Mouse (Mus musculus) heart, embryonic 14.5 days (tissue): Measurements from ENCODE around the gene Ubr3. TPM values are rescaled to one million over a fixed set of nuclear protein-coding genes. Genes with fewer than 3 reads are reported as not detected.
A peak's percentile ranks its signal among the peaks of the same experiment; 100 is the strongest.

Experiments used
- ATAC-seq: fragments of 200-750 bp; cut with Nextera tagmentation; 2 replicates; pipeline ENCODE4 v1.8.0; 2017; ENCODE audit warnings: low read depth, moderate TSS enrichment; ENCODE audit not compliant: insufficient number of reproducible peaks, insufficient read depth, low FRiP score
- H3K27ac ChIP-seq, 2 experiments: fragments of 200-500 bp in 1 of 2; fragments of 300-500 bp in 1 of 2; sonication (generic) in 1 of 2; replicated peaks in 1 of 2; 2 replicates each; pipeline ENCODE4 v1.5.1; 2012 to 2014; ENCODE audit warnings: low read depth in 2 of 2, low read length in 2 of 2, control low read depth in 1 of 2, mild to moderate bottlenecking in 1 of 2, mixed read lengths in 1 of 2; ENCODE audit not compliant: control insufficient read depth in 1 of 2, insufficient read depth in 1 of 2
- H3K27me3 ChIP-seq: fragments of 300-500 bp; sonication (generic); 2 replicates; pipeline ENCODE4 v1.6.1; 2014; ENCODE audit warnings: mild to moderate bottlenecking, low read length, control low read depth; ENCODE audit not compliant: control insufficient read depth, insufficient read depth
- H3K36me3 ChIP-seq: fragments of 300-500 bp; sonication (generic); 2 replicates; pipeline ENCODE4 v1.6.1; 2014; ENCODE audit warnings: mild to moderate bottlenecking, control low read depth, low read length, mixed read lengths; ENCODE audit not compliant: control insufficient read depth, insufficient read depth
- H3K4me1 ChIP-seq, 2 experiments: fragments of 200-500 bp in 1 of 2; fragments of 300-500 bp in 1 of 2; sonication (generic) in 1 of 2; 2 replicates each; pipeline ENCODE4 v1.6.1; 2012 to 2014; ENCODE audit warnings: low read length in 2 of 2, control low read depth in 1 of 2, mixed read lengths in 1 of 2; ENCODE audit not compliant: control insufficient read depth in 2 of 2, insufficient read depth in 2 of 2
- H3K4me2 ChIP-seq: fragments of 300-500 bp; sonication (generic); 2 replicates; pipeline ENCODE4 v1.6.1; 2014; ENCODE audit warnings: mild to moderate bottlenecking, low read length
- H3K4me3 ChIP-seq, 2 experiments: fragments of 200-500 bp in 1 of 2; fragments of 300-500 bp in 1 of 2; sonication (generic) in 1 of 2; 2 replicates each; pipeline ENCODE4 v1.5.1; 2012 to 2014; ENCODE audit warnings: low read length in 2 of 2, mild to moderate bottlenecking in 2 of 2, control low read depth in 1 of 2, low read depth in 1 of 2, moderate library complexity in 1 of 2; ENCODE audit not compliant: control insufficient read depth in 1 of 2, insufficient read depth in 1 of 2
- H3K9ac ChIP-seq: fragments of 300-500 bp; sonication (generic); 2 replicates; pipeline ENCODE4 v1.6.1; 2014; ENCODE audit warnings: mild to moderate bottlenecking, low read length
- H3K9me3 ChIP-seq: fragments of 300-500 bp; sonication (generic); 2 replicates; pipeline ENCODE4 v1.6.1; 2016; ENCODE audit warnings: low read length, control low read depth; ENCODE audit not compliant: control insufficient read depth
- WGBS: fragments of 180-500 bp; shearing (Covaris S2); extraction: QIAGEN DNeasy Blood & Tissue Kit; methylation state at CpG from one replicate; pipeline ENCODE4 v1.1.7; 2014; 5-methylcytosine and 5-hydroxymethylcytosine counted together
- polyA plus RNA-seq: library from polyadenylated mRNA; unstranded; fragments of >200 nt; fragmentation: Nextera tagmentation; extraction: Ambion mirVana; gene quantifications from 2 replicates; pipeline ENCODE4 v1.2.1, GENCODE M21; 2014

Ubr3 gene
- polyA plus RNA-seq, 1 experiment from 2014 or later, result 19.9 TPM

GRCm38 (mm10) chr2:69862117-69862657, 34.9 kb upstream of the Ubr3 start:
- H3K9ac ChIP-seq, result peak overlapping the region; percentile 90
- no peaks in the 10 kb centered on the region for H3K27me3 ChIP-seq
- H3K4me2 ChIP-seq, result peak overlapping the region; percentile 80
- peaks cover 0 to 12% of the 10 kb centered on the region in 2 experiments; a peak in 2 of 4 replicates for H3K4me1 ChIP-seq
- no peak for ATAC-seq
- 2% methylated on average over 13 of the region's 13 CpGs for WGBS
- H3K36me3 ChIP-seq, result peaks cover 34% of the 10 kb centered on the region
- no peaks in the 10 kb centered on the region for H3K9me3 ChIP-seq
- peak overlapping the region in 1 of 2 experiments; percentile 86; a peak in 3 of 4 replicates for H3K27ac ChIP-seq
- peak overlapping the region; percentile 80 to 100 for H3K4me3 ChIP-seq

- Histone ChIP-seq H3K27me3 (no peaks in the 10 kb centered on the region), H3K36me3 (peaks cover 5% of the 10 kb centered on the region; the same call in 1 of the 2 replicates), H3K4me1 (peaks cover 0 to 6% of the 10 kb centered on the region in 2 experiments; a peak in 1 of 4 replicates), H3K4me2 (peak overlapping the region; percentile 86; the same call in 1 of the 2 replicates), H3K9ac (no peak overlapping the region), H3K27ac (no peak overlapping the region), H3K9me3 (no peaks in the 10 kb centered on the region), H3K4me3 (no peak overlapping the region)
- 65% methylated on average over 2 of the region's 2 CpGs for WGBS
- ATAC-seq, result no peak
Observed at GRCm38 (mm10) chr2:69883990-69884391, 13.1 kb upstream of the Ubr3 start.

- Histone ChIP-seq H3K36me3 (no peaks in the 10 kb centered on the region), H3K27me3 (no peaks in the 10 kb centered on the region), H3K27ac (no peak overlapping the region), H3K4me1 (peaks cover 0 to 6% of the 10 kb centered on the region in 2 experiments; a peak in 1 of 4 replicates), H3K9ac (peak overlapping the region; percentile 80), H3K9me3 (no peaks in the 10 kb centered on the region), H3K4me2 (peak overlapping the region; percentile 86), H3K4me3 (peak overlapping the region in 1 of 2 experiments; percentile 52; a peak in 2 of 4 replicates)
- ATAC-seq, result no peak
- WGBS, result 41% methylated on average over 6 of the region's 6 CpGs
Observed at GRCm38 (mm10) chr2:69884581-69884980, 12.5 kb upstream of the Ubr3 start.

- peak overlapping the region; percentile 80 for H3K9ac ChIP-seq
- H3K4me3 ChIP-seq, result peak overlapping the region; percentile 52 to 68
- H3K27me3 ChIP-seq, result no peaks in the 10 kb centered on the region
- peak overlapping the region; percentile 45 to 58; a peak in 2 of 4 replicates for H3K27ac ChIP-seq
- no peak for ATAC-seq
- no peaks in the 10 kb centered on the region for H3K36me3 ChIP-seq
- H3K4me2 ChIP-seq, result peak overlapping the region; percentile 86
- no peaks in the 10 kb centered on the region for H3K9me3 ChIP-seq
- WGBS, result 4% methylated on average over 12 of the region's 12 CpGs
- H3K4me1 ChIP-seq, result peaks cover 0 to 6% of the 10 kb centered on the region in 2 experiments; a peak in 1 of 4 replicates
Observed at GRCm38 (mm10) chr2:69885050-69885449, 12.0 kb upstream of the Ubr3 start.

GRCm38 (mm10) chr2:69885451-69886305, 11.4 kb upstream of the Ubr3 start, which contains the start of gene Mettl5:
Gene Mettl5, minus strand, starts transcription at chr2:69885615.
- H3K27me3 ChIP-seq, result no peaks in the 10 kb centered on the region
- ATAC-seq, result peak; percentile 92
- peak within 1 kb of the TSS; percentile 86 for H3K4me2 ChIP-seq
- 2% methylated on average over 45 of the region's 45 CpGs for WGBS
- H3K4me3 ChIP-seq, result peak within 1 kb of the TSS; percentile 52 to 68
- H3K36me3 ChIP-seq, result no peaks in the 10 kb centered on the region
- H3K4me1 ChIP-seq, result peaks cover 0 to 6% of the 10 kb centered on the region in 2 experiments; a peak in 1 of 4 replicates
- H3K9ac ChIP-seq, result peak within 1 kb of the TSS; percentile 80
- H3K9me3 ChIP-seq, result no peaks in the 10 kb centered on the region
- peak within 1 kb of the TSS; percentile 52 to 58 for H3K27ac ChIP-seq

- 61% methylated on average over 2 of the region's 2 CpGs for WGBS
- no peak for ATAC-seq
- H3K27me3 ChIP-seq, result no peaks in the 10 kb centered on the region
- no peaks in the 10 kb centered on the region for H3K36me3 ChIP-seq
- no peak overlapping the region for H3K27ac ChIP-seq
- peaks cover 0 to 6% of the 10 kb centered on the region in 2 experiments; a peak in 1 of 4 replicates for H3K4me1 ChIP-seq
- H3K9ac ChIP-seq, result no peak overlapping the region
- no peak overlapping the region for H3K4me3 ChIP-seq
- no peaks in the 10 kb centered on the region for H3K9me3 ChIP-seq
- no peak overlapping the region for H3K4me2 ChIP-seq
Observed at GRCm38 (mm10) chr2:69888957-69889356, 8.1 kb upstream of the Ubr3 start.

- H3K27ac ChIP-seq, result no peak overlapping the region
- no peak overlapping the region for H3K9ac ChIP-seq
- no peak for ATAC-seq
- no peak overlapping the region for H3K4me2 ChIP-seq
- H3K4me1 ChIP-seq, result no peaks in the 10 kb centered on the region
- WGBS, result 59% methylated on average over 7 of the region's 7 CpGs
- H3K27me3 ChIP-seq, result no peaks in the 10 kb centered on the region
- no peak overlapping the region for H3K4me3 ChIP-seq
- H3K36me3 ChIP-seq, result no peaks in the 10 kb centered on the region
- H3K9me3 ChIP-seq, result no peaks in the 10 kb centered on the region
Observed at GRCm38 (mm10) chr2:69890843-69891242, 6.2 kb upstream of the Ubr3 start.
